Mouse (Mus musculus) right cerebral cortex, postnatal 10 days (tissue): ENCODE data around the gene Plekhm3.
"Not testable (repeated sequence)": the region's sequence is repeated elsewhere in the genome, so short reads cannot be mapped to it uniquely, and the experiment has no call there.

Experiments used
- DNase-seq, 2 experiments: peaks; one replicate each; pipeline ENCODE4 v3.0.0; 2021; ENCODE audit warnings: low spot score in 2 of 2

Gene Plekhm3

DNA sequence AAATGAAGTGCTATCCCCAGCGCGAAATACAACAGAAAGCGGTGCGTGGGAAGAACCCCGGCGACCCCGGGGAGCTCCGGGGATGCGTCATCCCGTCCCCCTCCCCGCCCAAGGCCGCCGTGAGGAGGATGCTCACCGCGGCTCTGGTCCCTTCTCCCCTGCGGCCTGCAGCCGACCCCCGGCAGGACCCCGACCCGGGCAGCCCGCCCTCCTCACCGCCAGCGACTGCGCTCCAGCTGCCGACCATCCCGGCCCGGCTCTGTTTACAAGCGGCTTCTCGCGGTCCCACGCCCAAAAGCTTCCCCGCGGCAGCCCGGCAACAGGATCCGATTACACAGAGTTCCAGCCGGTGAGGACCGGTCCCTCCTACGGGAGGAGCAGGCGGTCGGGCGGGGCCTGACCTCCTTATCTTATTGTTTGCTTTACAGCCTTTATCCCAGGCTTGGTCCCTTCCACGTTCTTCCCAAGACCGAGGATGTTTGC lies at the start of gene Plekhm3:
TSS of gene Plekhm3 (minus strand) at position 346 of the 483 bp plus-strand sequence.
- peak; percentile 88 to 89 for DNase-seq

DNA sequence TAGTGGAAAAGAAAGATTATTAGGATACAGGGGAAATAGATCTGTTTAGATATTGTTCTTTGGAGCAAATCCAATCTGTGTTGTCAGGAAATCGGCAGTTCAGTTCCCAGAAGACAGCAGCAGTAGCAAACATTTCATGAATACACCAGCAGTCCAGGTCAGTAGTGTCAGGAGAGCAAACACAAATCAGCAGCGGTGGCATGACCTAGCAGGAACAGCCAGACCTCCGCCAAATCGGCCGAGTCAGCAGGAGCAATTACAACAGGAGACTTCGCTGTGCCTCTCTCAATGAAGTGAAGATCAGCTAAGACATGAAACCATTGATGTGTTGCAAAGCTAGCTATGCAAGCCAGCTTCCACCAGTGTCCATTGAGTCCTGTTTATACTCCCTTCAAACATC lies 49.0 kb upstream of the Plekhm3 start:
- DNase-seq: no peak

DNA sequence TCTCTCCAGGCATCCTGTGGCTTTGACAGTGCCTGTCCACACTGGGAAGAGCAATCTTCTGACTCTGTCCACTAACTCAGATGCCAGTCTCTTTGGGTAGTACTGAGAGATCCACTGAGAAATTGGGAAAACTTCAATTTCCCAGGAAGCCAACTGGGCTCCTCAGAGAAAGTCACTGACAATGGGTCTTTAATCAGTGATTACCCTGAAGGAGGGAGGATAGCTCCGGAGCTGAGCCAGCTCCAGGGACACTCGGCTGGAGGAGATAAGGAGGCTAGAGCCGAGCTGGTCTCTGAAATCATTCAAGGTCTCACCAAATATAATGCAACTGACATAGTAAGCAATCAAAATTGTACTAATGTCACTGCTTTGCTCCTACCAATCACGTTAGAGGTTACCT lies 47.9 kb upstream of the Plekhm3 start:
- DNase-seq: no peak

DNA sequence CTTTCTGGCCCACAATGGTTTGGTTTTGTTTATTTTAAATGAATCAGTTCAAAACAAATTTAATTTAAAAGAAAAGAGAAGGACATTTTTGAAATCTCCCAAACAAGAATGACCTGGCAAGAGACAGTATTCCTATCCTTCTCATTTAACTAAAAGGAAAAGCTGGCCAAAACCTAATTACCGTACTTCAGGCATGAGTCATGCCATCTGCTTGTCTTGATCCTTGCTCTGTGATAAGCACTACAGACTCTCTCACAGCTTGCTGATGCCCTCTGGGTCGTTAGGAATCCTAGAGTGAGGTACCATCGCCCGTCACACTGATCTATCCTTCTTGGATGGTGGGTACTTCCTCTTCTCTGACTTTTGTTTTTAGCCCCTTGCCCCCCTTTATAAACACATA lies 36.6 kb upstream of the Plekhm3 start:
- no peak for DNase-seq

DNA sequence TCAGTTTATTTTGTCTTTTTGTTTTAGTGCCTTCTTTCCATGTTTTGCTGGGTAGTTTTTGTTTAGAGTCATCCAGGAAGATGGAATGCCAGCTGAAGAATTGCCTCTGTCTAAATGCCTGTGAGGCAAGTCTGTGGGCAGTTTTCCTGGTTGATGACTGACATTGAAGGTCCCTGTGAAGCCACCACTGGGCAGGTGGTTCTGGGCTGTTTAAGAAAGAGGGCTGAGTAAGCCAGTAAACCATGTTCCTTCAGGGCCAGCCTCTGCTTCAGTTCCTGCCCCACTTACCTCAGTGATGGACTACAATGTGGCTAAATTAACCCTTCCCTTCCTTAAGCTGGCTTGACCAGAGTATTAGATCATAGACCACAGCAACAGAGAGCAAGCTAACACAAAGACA lies 31.6 kb upstream of the Plekhm3 start:
- no peak for DNase-seq

DNA sequence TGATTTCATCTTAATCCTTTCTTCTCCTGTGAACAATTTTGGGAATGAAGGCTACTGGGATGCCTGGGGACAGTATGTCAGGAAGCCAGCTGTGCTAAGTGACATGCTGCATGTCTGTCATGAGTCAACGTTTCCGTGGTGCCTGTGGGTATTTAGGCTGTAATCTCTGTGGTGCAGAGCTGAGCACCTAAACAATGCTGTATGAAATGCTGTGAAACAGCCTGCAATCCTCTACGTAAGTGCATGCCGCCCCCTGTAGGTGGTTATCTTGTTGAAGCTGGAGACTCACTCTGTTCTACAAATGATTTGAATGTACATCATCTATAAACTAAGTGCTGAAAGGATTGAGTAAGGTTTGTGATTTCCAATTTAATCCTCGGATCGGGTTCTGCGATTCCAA lies 29.5 kb upstream of the Plekhm3 start:
- DNase-seq: peak; percentile 56 to 72

DNA sequence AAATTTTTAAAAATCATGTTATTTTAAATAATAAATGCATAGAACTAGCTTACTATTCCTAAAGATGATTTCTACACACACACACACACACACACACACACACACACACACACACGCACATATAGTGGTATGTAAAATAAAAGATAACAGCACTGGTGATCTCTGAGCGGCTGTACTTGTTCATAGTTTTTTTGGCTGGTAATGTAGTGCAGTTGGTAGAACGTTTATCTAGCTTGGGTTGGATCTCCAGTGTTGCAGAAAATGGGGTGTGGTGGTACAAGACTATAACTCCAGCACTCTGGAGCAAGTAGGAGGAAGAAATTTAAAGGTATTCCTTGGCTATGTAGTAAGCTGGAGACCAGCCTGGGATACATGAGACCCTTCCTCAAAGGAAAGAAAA lies 26.6 kb upstream of the Plekhm3 start:
- no peak for DNase-seq

DNA sequence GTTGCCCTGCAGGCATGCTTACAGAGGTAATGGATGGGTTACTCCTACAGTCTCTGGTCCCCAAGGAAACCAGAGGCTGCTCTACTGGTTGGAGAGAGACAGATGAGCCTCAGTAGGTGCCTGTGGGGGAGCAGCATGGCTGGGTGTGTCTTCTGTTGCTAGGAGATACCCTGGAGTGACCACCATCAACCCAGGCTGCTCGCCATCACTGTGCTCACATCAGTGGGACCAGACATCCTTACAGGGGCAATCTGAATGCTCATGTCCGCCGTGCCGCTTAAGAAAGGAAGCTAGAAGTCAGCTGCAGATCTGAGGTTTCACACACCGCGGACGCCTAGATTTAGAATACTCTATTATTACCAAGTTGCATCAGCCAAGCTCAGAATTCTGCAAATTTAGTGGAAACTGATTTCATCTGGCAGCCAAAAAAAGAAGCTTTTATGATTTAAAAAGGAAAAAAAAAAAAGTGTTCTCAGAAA lies 21.7 kb upstream of the Plekhm3 start:
- DNase-seq: peak; percentile 58 to 72

DNA sequence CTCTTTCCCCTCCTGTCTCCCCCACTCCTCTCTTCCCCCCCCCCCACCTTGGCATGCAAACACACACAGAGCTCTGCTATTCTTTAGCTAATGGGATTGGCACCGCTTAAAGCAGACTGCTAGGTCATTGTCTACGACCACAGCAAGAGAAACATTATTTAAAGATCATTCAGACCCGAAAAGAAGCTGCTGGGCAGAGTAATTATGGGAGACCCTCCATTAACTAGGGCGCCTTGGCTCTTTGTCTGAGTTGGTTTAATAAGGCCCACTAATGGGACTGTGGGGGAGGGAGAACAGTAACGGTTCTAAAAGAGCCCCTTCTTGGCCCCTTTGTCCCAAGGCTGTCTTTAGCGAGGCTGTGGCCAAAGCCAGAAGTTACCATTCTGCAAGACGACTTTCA lies 18.7 kb upstream of the Plekhm3 start:
- peak in 1 of 2 experiments; percentile 40 for DNase-seq

DNA sequence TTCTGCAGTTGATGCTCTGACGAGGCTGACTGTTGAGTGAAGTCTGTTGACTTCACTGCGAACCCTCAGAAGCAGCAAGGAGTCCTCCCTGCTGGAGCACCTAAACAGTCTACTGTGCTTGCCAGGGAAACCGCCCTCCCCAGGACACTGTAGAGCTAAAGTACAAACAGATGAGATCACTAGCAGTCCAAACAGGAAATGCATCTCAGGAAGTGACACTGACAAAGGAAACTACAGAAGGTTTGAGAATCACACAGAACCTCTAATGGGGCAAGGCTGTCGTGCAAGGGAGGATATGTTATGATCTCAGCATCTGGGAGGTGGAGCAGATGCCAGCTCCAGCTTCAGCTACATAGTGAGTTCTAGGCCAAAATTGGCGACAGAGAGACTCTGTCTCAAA lies 14.1 kb upstream of the Plekhm3 start:
- no peak for DNase-seq

DNA sequence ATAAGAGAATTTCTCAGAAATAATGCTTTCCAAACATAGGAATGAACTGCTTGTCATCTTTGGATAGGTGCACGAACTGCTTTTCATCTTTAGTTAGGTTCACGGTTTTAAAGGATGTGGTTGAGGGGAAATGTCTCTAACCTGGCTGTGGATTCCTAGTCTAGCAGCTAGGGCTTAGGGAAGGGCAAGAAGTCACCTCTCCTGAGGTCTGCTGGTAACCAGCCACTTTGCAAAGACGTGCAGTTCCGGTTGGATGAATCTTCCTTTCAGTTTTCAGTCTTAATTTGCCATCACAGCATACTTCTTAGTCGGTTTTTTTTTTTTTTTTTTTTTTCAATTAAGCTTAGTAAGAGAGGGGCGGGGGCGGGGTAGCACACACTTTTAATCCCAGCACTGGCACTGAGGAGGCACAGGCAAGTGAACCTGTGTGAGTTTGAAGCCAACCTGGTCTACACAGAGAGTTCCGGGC lies 431 bp upstream of the Plekhm3 start:
- no peak for DNase-seq

DNA sequence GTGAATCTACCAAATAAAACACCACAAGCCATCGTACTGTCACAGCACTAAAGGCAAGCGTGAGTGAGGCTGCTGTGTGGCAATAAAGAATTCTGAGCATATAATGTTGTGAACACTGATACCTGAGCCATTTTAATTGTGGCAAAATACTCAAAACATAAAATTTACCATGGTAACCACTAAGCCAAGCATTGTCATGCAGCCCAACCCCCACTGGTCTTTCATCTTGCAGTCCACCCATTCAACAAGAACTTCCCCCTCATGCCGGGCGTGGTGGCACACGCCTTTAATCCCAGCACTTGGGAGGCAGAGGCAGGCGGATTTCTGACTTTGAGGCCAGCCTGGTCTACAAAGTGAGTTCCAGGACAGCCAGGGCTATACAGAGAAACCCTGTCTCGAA lies 1.8 kb downstream of the Plekhm3 start:
- DNase-seq: not testable (repeated sequence)

DNA sequence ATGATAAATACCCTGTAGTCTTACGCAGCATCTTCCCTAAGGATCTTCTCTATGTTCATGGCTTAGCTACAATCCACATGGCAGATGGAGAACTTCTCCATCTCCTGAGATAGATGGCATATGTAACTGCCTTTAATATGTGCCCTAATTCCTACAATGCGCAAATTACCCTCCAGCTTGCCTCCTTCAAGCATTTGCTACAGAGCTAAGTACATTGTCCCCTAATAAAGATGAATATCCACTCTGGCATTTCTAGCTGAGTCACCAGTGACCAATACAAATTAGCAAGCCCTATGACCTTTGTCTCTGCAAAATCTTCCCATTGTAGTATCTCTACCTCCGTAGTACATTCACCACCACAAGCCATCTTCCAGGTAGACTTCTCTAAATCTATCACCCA lies 6.4 kb downstream of the Plekhm3 start:
- no peak for DNase-seq

DNA sequence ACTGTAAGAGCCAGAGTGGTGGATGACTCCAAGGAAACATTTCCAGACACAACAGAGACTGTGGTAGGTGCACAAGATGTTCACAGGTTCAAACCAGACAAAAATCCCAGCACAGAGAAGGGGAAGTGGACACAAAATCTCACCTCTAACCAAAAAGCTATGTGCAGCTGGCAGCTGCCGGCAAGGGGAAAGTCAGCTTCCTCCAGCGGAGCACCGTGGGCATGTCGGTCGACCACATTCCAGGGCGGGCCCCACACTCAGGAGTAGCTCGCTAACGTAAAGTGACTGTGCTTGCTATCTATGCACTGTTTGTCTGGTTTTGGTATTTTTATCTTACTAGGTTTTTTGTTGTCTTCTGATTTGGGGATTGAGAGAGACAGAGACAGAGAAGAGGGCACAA lies 7.2 kb downstream of the Plekhm3 start:
- no peak for DNase-seq

DNA sequence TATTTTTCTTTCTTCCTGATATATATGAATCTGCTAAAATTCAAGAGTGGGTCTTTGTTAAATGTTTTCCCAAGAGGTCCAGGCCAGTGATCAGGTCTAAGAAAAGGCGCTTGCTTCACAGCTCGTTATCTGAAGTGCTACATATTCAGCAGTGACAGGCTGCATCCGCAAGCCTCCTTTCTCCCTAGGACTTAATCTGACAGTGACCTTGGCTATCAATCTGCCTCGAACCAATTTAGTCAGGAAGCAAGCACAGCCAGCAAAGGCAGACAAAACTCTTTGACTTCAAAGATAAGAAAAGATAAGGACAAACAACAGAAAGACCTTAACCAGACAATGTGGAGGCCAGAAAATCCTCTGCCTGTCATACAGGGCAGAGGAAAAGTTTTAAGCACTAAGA lies 10.5 kb downstream of the Plekhm3 start:
- no peak for DNase-seq

DNA sequence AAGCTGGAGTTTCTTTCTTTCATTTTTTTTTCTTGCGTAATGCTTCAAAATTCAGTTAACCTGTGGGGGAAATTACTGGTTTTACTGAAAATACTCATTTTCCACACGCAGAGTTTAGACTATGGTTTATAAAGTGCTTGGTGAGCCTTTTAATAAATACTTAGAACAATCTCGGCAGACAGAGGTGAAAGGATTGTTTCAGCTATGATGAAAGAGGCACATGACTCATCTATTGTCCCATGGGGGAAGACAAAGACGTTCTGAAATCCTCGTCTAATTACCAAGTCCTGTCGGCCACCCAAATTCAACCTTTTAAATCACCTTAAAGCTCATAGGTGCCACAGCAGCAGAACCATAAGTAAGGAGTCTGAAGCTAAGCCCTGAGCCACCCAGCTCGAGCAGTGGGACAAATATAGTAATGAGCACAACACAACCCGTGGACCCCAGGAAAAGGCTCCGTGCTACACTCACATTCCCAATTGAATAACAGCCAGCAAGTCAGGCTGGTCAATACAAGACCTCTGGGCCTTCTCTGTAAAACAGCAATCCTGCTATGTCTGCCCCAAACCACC lies 11.3 kb downstream of the Plekhm3 start:
- DNase-seq: no peak

DNA sequence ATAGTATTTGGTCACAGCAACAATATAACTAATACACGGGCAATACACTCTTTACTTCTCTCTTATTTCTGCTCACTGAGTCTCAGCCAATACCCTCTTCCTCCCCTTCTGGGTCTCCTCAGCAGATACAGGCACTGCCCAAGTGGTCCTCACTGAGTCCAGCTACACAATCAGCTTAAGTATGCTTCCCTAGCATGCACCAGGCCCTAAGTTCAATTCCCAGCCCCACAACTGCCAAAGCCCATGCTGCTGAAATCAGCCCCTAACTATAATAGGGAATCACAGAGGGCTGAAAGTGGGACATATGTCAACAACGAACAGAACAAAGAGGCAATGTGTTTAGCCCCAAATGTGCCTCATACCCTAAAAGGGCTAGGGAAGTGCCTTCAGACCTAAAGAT lies 11.9 kb downstream of the Plekhm3 start:
- no peak for DNase-seq

DNA sequence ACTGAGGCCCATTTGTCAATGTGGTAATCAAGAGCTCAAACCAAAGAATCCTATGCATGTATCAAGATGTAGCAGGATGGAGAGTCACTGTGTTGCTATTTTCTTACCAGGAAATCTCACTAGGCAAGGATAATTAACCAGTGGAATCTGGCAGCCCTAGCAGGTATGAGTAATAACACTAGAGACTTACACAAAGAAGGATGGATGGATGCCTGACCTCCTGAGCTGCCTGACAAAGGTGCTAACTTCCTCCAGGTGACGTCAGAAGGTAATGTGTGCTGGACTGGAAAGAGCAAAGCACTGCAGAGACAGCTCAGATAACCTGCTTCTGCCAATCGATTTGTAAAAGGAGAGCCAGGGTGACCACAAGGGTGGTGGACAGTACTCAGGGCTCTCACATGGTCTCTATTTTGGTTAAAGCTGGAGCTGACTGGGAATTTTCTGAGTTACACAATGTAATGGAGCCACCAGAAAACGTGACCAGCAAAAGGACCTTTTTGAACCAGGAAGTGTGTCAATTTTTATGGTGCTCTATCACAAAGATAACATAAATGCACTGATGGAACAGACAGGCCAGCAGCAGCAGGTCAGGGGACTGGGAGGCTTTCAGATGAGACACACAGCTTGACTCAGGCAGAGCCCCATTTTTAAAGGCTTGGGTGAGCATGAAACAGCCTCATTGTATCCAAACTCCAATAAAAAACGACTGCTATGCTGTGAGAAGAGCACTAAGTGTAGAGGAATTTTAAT lies 14.4 kb downstream of the Plekhm3 start:
- DNase-seq: no peak

DNA sequence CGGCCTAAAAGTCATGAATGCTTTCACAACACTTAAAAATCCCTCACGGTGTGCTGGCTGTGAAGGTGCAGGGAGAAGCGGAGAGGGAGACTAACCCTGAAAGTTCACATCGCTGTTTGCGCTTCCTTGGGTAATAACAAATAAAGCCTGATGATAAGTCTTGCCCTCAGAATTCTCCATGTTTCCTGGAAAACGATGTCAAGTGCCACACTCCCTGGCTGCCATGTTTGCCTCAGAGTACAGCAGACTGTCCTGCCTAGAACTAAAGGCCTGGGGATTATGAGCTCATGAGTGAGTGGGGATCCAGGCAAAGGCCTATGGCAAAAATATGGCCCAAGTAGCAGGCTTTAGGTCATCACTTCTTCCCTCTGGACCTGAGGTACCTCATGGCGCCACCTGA lies 17.7 kb downstream of the Plekhm3 start:
- no peak for DNase-seq

DNA sequence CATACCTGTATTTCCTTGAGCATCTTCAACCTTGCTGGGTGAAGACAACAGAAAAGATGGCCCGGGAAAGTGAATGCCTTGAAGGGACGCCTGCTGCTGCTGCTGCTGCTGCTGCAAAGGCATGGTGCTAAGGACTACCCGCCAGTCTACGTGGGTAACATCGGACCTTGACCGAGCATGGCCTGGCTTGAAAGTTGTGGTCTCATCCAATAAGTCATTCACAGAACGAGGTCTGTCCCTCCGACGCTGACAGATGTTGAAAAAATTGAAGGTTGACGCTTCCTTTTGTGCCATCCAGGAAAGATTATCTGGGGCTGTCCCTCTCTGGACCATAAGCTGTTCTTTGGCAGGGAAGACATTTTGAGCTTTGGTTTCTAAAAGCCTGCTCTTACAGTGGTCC lies 18.9 kb downstream of the Plekhm3 start:
- no peak for DNase-seq

DNA sequence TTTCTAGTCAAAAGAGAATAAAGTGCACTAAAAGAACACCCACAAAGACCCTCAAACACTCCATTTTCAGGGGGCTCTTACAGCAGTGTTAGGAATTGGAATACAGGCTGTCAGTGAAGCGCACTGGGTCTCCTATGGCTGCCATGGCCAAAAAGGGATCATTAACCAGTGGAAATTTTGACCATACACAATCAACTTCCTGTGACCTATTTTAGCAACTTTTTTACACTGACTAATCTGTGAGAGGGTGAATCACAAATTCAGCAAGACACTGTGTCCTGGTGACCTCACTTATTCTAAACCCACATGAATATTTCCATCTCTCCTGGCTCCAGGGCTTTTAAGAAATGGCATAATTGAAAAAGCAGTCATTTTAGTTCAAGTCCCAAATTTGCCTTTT lies 23.7 kb downstream of the Plekhm3 start:
- DNase-seq: no peak

DNA sequence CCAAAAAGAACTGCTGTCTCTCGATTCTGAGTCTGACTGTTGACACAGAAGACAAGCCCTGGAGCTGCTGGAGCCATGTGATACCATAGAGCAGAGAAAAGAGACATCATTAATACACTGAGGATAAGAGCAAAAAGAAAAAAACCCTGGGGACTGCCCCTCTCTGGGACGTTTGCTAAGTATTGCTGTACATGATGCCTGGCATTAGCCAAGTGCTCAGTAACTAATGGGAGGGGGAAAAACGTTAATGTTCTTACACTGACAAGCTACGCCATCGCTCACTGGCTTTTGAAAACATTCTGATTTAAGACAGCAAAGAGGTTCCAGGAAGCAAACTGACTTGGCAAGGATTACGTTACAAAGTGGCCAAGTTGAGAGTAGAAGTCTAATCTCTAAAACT lies 26.5 kb downstream of the Plekhm3 start:
- DNase-seq: no peak

DNA sequence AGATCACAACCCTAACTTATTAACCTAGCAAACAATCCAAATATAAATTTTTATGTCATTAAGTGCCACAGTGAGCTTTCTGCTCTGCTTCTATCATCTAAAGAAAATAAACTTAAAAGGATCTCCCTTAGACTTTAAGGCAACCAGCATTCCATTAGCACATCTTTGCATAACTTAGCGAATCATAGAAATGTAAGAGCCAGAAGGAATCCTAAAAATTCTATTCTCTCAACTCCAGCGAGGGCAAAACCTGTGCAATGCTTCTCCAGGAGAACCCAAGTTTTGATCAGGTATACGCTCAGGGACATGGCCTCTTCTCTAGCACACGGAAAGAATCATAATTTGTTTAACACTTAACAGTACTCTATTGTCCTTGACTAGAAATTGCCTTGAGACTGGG lies 27.0 kb downstream of the Plekhm3 start:
- DNase-seq: no peak
